Comparison of ENCODE assay signal across 8 mouse cellular contexts in the genomic region with DNA sequence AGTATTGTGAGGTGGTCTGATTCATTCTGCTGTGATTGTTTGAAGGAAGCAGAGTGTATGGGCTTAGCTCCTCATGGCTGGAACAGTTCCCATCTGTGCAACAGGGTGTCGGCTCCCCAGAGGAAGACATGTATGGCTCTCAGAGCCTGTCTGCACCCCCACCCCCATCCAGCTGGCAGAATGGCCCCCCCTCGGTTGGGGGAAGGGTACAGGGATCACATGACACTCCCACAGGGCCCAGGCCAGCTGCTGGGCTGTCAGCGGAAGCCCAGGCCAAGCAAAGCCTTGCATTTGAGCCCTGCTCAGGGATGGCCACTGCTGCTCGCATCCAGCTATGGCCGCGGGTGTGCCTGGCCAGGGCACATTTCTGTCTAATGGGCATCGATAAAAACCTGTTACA. TPM values are rescaled to one million over a fixed set of nuclear protein-coding genes. Genes with fewer than 3 reads are reported as not detected.
DNase-seq lines count a peak whose midpoint lies in the region; ATAC-seq and TF ChIP-seq lines count a peak whose summit lies in the region.

No protein-coding gene starts in this region.

- H3K36me3 ChIP-seq in heart, embryonic 12.5 days = peaks cover 28% of the 10 kb centered on the region

- H3K4me2 ChIP-seq in heart, embryonic 12.5 days = no peak overlapping the region

- TF ChIP-seq POLR2A in embryonic fibroblast, embryonic 13.5 days (IDR thresholded peaks at IDR 0.05; ENCODE audit: low read depth, low read length) = no peak; the same call in 1 of the 2 replicates

- DNase-seq in 3T3-L1 (ENCODE audit: low read depth, low spot score) = peak; percentile 78
- peak; percentile 78 for DNase-seq in Muller cell, postnatal 12 days (ENCODE audit: inconsistent ontology term)
- DNase-seq in kidney, postnatal 14 days = peak; percentile 70
- peak; percentile 65 for DNase-seq in lung, postnatal 14 days
- DNase-seq in right cerebral cortex, postnatal 14 days = peak; percentile 72
- DNase-seq in urinary bladder, postnatal 10 days (ENCODE audit: low spot score) = no peak

- H3K9me3 ChIP-seq in heart, embryonic 12.5 days (replicated peaks) = no peaks in the 10 kb centered on the region

- H3K4me3 ChIP-seq in embryonic fibroblast, embryonic 13.5 days (ENCODE audit: insufficient read depth, low read length) = no peak overlapping the region
- no peak overlapping the region for H3K4me3 ChIP-seq in heart, embryonic 12.5 days

- H3K27me3 ChIP-seq in heart, embryonic 12.5 days (replicated peaks) = no peaks in the 10 kb centered on the region

- H3K27ac ChIP-seq in embryonic fibroblast, embryonic 13.5 days (ENCODE audit: insufficient read depth, low read length) = peak overlapping the region; percentile 28
- H3K27ac ChIP-seq in heart, embryonic 12.5 days (ENCODE audit: poor library complexity, severe bottlenecking) = peak overlapping the region; percentile 20; the same call in 1 of the 2 replicates

- no peak for TF ChIP-seq CTCF in embryonic fibroblast, embryonic 13.5 days (IDR thresholded peaks at IDR 0.05; ENCODE audit: borderline replicate concordance, insufficient read depth, low read length)

- no peak for ATAC-seq in heart, embryonic 12.5 days (ENCODE audit: insufficient number of reproducible peaks, low FRiP score)

- peaks cover 26% of the 10 kb centered on the region for H3K4me1 ChIP-seq in embryonic fibroblast, embryonic 13.5 days (ENCODE audit: control insufficient read depth, insufficient read depth, low read length)
- H3K4me1 ChIP-seq in heart, embryonic 12.5 days (replicated peaks) = peaks cover 53% of the 10 kb centered on the region

- H3K9ac ChIP-seq in heart, embryonic 12.5 days = peak overlapping the region; percentile 24

- 45% methylated on average over 7 of the region's 7 CpGs for WGBS in heart, embryonic 12.5 days

RNA-seq across cellular contexts. Expression of a gene that starts 24.0 kb away (rescaled TPM):
- not detected in 2 replicates for polyA plus RNA-seq in embryonic fibroblast, embryonic 13.5 days (2011; ENCODE audit: insufficient read length, low read depth, missing spikeins)
- not detected in 2 replicates for polyA plus RNA-seq in heart, embryonic 12.5 days (2016; fragmentation: Nextera tagmentation; extraction: Ambion mirVana)

RNA-seq across cellular contexts. Expression of a gene that starts 26.3 kb away (rescaled TPM):
- 26.5 and 36.9 TPM in 2 replicates for polyA plus RNA-seq in embryonic fibroblast, embryonic 13.5 days (2011; ENCODE audit: insufficient read length, low read depth, missing spikeins)
- polyA plus RNA-seq in heart, embryonic 12.5 days (2016; fragmentation: Nextera tagmentation; extraction: Ambion mirVana) = 21.1 and 22.1 TPM in 2 replicates

RNA-seq across cellular contexts. Expression of a gene that starts 33.3 kb away (rescaled TPM):
- not detected in 2 replicates for polyA plus RNA-seq in embryonic fibroblast, embryonic 13.5 days (2011; ENCODE audit: insufficient read length, low read depth, missing spikeins)
- polyA plus RNA-seq in heart, embryonic 12.5 days (2016; fragmentation: Nextera tagmentation; extraction: Ambion mirVana) = 0.82 TPM in 1 of 2 replicates, not detected in the other

RNA-seq across cellular contexts. Expression of a gene that starts 42.5 kb away (rescaled TPM):
- not detected in 2 replicates for polyA plus RNA-seq in embryonic fibroblast, embryonic 13.5 days (2011; ENCODE audit: insufficient read length, low read depth, missing spikeins)
- polyA plus RNA-seq in heart, embryonic 12.5 days (2016; fragmentation: Nextera tagmentation; extraction: Ambion mirVana) = 0.28 and 0.41 TPM in 2 replicates

RNA-seq across cellular contexts. Expression of a gene that starts 44.3 kb away (rescaled TPM):
- 15.1 and 23.1 TPM in 2 replicates for polyA plus RNA-seq in embryonic fibroblast, embryonic 13.5 days (2011; ENCODE audit: insufficient read length, low read depth, missing spikeins)
- 32.5 and 34.2 TPM in 2 replicates for polyA plus RNA-seq in heart, embryonic 12.5 days (2016; fragmentation: Nextera tagmentation; extraction: Ambion mirVana)
